Mouse (Mus musculus) neural tube, postnatal 0 days (tissue): ENCODE results near the gene C1qtnf5. TPM values are rescaled to one million over a fixed set of nuclear protein-coding genes. Genes with fewer than 3 reads are reported as not detected.

Experiments
- polyA plus RNA-seq: library from polyadenylated mRNA; unstranded; fragments of >200 nt; fragmentation: Nextera tagmentation; extraction: Ambion mirVana; gene quantifications from 2 replicates; pipeline ENCODE4 v1.2.1, GENCODE M21; 2015

The C1qtnf5 gene
- 17.6 and 18.5 TPM in 2 replicates for polyA plus RNA-seq

DNA sequence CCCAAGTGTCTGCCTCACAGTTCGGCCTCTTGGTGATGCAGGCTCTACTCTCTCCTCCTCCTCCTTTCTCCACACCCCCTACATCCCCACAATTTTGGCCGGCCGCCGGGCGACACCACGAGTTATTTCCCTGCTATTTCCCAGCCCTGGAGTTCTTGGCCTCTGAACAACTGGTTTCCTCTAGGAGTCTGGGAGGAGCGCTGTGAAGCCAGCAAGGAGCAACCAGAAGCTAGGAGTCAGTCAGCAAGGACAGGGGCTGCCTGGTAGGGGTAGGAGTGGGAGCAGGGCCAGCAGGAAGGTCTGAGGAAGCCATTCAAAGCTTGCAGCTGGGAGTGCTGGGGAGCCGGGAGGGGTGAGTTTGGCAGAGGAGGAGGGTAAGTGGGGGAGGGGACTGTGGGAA, at the start of gene C1qtnf5:
TSS of gene C1qtnf5 (plus strand) at position 136 of the 400 bp plus-strand sequence.

DNA sequence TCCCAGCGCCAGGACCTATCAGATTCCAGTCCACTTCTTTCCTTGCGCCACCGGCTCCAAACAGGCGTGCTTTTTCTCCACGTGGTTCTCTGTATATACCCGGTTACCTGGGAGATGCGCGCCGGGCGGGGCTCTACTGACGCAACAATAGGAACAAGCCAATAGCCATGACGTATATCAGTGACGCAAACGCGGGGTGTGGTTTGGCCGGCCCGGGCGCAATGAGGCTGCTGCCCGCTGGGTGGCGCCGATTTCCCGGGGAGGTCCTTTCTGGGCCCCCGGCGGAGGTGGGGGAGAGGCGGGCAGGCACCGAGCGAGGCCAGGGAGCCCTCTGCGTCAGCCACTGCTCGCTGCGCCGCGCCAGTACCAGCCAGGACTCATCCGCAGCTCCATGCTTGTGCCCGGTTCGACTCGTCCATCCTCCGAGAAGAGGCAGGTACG, 40.2 kb upstream of the C1qtnf5 start, which contains the start of gene Usp2:
TSS of gene Usp2 (plus strand) at position 237 of the 441 bp plus-strand sequence.

DNA sequence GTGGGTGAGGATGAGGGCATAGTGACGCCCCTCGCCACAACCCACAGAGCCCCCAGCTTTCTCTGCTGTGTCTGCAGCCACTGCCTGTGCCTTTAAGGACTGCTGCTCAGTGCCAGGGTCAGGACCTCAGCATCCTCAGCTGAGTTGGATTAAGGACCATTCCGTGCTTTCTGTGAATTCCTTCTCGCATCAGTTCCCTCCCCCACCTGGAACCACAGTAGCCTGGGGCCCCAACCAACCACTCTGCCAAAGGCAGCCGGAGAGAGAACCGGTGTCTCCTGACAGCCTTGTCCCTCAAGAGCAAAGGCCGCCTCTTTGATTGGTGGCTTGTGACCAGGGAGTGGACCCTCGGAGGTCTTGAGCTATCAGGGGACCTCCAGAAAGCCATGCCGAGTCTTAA, 5.6 kb upstream of the C1qtnf5 start, which contains the start of gene Mfrp:
TSS of gene Mfrp (plus strand) at position 240 of the 400 bp plus-strand sequence.

DNA sequence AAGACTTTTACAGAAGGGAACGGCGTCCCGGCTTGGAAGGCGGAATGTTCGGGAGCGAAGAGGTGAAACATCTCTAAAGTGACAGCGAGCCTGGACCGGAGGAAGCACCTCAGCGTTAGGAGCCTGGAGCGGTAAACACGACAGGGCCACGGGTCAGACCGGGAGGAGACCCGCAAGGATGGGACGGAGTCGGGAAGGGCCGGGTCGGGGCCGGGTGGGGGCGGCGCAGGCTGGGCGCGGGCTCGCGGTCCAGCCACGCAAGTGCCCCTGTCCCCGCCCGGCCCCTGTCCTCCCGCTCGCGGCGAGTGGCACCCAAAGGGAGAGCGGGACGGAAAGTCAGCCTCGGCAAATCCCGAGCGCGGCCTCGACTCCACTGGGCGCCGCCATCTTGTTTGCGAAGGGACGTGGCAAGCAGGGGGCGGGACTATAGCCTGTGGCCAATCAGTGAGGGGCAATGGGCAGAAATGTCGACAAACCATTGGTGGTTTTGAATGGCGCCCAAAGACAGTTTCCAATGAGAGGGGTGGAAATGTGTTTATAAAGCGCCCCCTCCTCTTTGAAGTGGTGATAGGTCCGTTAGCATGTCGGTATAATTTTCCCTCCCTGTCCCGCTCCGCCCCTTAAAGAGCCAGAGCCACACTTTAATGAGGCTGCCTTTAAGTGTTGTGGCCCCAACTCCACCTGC, 6.2 kb downstream of the C1qtnf5 start, which contains the start of the genes Gm49380 and Rnf26:
TSS of gene Gm49380 (minus strand) at position 396 of the 685 bp plus-strand sequence.
TSS of gene Rnf26 (minus strand) at position 413 of the 685 bp plus-strand sequence.

DNA sequence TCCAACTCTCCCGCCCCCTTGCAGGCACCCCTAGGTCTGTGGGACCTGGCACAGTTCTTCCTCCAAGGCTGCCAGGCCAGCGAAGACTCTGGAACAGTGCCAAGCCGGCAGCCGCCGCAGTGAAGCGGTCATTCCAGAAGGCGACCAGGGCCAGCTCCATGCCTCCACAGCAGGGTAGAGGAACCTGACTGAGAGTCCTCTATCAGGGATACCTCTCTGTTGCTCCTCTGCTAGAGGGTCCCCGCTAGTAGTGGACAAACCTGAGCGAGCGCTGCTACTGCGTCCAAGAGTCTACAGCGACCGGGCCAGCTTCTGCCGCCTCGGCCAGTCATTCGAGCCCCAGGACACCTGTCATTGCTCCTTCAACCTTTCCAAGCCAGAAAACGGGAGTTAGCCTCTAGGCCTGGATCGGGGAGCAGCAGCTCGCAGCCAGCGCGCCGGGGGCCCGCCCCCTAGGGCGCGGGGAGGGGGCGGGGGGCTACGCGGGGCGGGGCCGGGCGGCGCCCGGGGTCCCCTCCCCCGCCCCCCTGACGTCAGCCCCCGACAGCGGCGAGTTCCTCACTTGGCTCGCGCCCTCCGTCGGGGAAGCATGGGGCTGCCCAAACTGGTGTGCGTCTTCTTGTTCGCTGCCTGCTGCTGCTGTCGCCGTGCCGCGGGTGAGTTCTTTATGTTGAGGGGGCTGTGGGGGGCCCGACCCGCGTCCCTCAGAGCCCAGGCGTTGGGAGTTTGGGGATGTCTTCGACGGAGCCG, 27.2 kb downstream of the C1qtnf5 start, which contains the start of gene Mcam:
TSS of gene Mcam (plus strand) at position 369 of the 750 bp plus-strand sequence.

Other genes with a start within 250 kb of the C1qtnf5 start
- 74.5 and 79.4 TPM in 2 replicates for gene Thy1, start 63.9 kb upstream of the C1qtnf5 start, polyA plus RNA-seq
- gene Usp2, start 40.2 kb upstream of the C1qtnf5 start, polyA plus RNA-seq, result 16.8 and 19.7 TPM in 2 replicates
- gene Mfrp, start 5.5 kb upstream of the C1qtnf5 start, polyA plus RNA-seq, result 0.08 TPM in 1 of 2 replicates, not detected in the other
- gene Gm49380, start 6.3 kb downstream of the C1qtnf5 start, polyA plus RNA-seq, result 0.12 and 0.18 TPM in 2 replicates
- gene Rnf26, start 6.3 kb downstream of the C1qtnf5 start, polyA plus RNA-seq, result 33.2 and 35.4 TPM in 2 replicates
- 15.3 and 17.2 TPM in 2 replicates for gene Mcam, start 27.2 kb downstream of the C1qtnf5 start, polyA plus RNA-seq
- gene Cbl, start 126.8 kb downstream of the C1qtnf5 start, polyA plus RNA-seq, result 11.6 and 14.1 TPM in 2 replicates
- gene Ccdc153, start 133.4 kb downstream of the C1qtnf5 start, polyA plus RNA-seq, result 2.4 and 3.0 TPM in 2 replicates
- gene Pdzd3, start 144.2 kb downstream of the C1qtnf5 start, polyA plus RNA-seq, result 0.19 and 0.31 TPM in 2 replicates
- 5.8 and 6.6 TPM in 2 replicates for gene Nlrx1, start 161.4 kb downstream of the C1qtnf5 start, polyA plus RNA-seq
- 26.9 and 28.9 TPM in 2 replicates for gene Abcg4, start 181.4 kb downstream of the C1qtnf5 start, polyA plus RNA-seq
- 12.9 and 14.0 TPM in 2 replicates for gene Hinfp, start 198.4 kb downstream of the C1qtnf5 start, polyA plus RNA-seq
- 21.9 and 24.4 TPM in 2 replicates for gene C2cd2l, start 213.0 kb downstream of the C1qtnf5 start, polyA plus RNA-seq
- 28.9 and 31.0 TPM in 2 replicates for gene Dpagt1, start 218.8 kb downstream of the C1qtnf5 start, polyA plus RNA-seq
- 103 and 104 TPM in 2 replicates for gene H2afx, start 227.4 kb downstream of the C1qtnf5 start, polyA plus RNA-seq
- gene Hmbs, start 237.0 kb downstream of the C1qtnf5 start, polyA plus RNA-seq, result 53.4 and 54.7 TPM in 2 replicates